Mouse (Mus musculus): Measurements from ENCODE around the gene Kcnk10. TPM values are rescaled to one million over a fixed set of nuclear protein-coding genes. Genes with fewer than 3 reads are reported as not detected.

The Kcnk10 gene
- polyA plus RNA-seq, 1 experiment from 2014 or later = 50.8 TPM

- H3K9me3 ChIP-seq = no peaks in the 10 kb centered on the region
- H3K4me1 ChIP-seq = no peaks in the 10 kb centered on the region
- H3K27me3 ChIP-seq (replicated peaks) = no peaks in the 10 kb centered on the region
- 87% methylated on average over 5 of the region's 5 CpGs for WGBS
- H3K9ac ChIP-seq = no peak overlapping the region
- no peak overlapping the region for H3K27ac ChIP-seq
- no peak overlapping the region for H3K4me3 ChIP-seq
- ATAC-seq (replicated peaks) = 0 out of 2 replicates have a peak, but pooled peaks have one; percentile 45
- H3K36me3 ChIP-seq (replicated peaks) = peaks cover 20% of the 10 kb centered on the region; the same call in 1 of the 2 replicates
- H3K4me2 ChIP-seq = no peak overlapping the region
Measured at GRCm38 (mm10) chr12:98430683-98431082, 147.4 kb downstream of the Kcnk10 start.

GRCm38 (mm10) chr12:98421340-98421739 is 156.8 kb downstream of the Kcnk10 start:
- no peak overlapping the region for H3K27ac ChIP-seq
- WGBS = 89% methylated on average over 7 of the region's 7 CpGs

GRCm38 (mm10) chr12:98419849-98420248 is 158.3 kb downstream of the Kcnk10 start:
- Histone ChIP-seq H3K4me2 (no peak overlapping the region), H3K27ac (no peak overlapping the region), H3K9ac (no peak overlapping the region), H3K36me3 (replicated peaks) (no peaks in the 10 kb centered on the region), H3K9me3 (no peaks in the 10 kb centered on the region), H3K4me1 (0 out of 2 replicates have a peak, but pooled peaks cover 3% of the 10 kb centered on the region), H3K4me3 (no peak overlapping the region), H3K27me3 (replicated peaks) (no peaks in the 10 kb centered on the region)
- WGBS = 55% methylated on average over 6 of the region's 6 CpGs
- ATAC-seq (replicated peaks) = no peak

More at GRCm38 (mm10) chr12:98421340-98421739, 156.8 kb downstream of the Kcnk10 start:
- no peak for ATAC-seq (replicated peaks)
- H3K9ac ChIP-seq = no peak overlapping the region
- H3K4me2 ChIP-seq = no peak overlapping the region
- no peak overlapping the region for H3K4me3 ChIP-seq
- H3K36me3 ChIP-seq (replicated peaks) = no peaks in the 10 kb centered on the region
- H3K27me3 ChIP-seq (replicated peaks) = no peaks in the 10 kb centered on the region
- 0 out of 2 replicates have a peak, but pooled peaks cover 3% of the 10 kb centered on the region for H3K4me1 ChIP-seq
- no peaks in the 10 kb centered on the region for H3K9me3 ChIP-seq

- ATAC-seq (replicated peaks) = no peak
- H3K9me3 ChIP-seq = no peaks in the 10 kb centered on the region
- no peaks in the 10 kb centered on the region for H3K27me3 ChIP-seq (replicated peaks)
- no peak overlapping the region for H3K4me2 ChIP-seq
- no peak overlapping the region for H3K4me3 ChIP-seq
- H3K27ac ChIP-seq = no peak overlapping the region
- H3K9ac ChIP-seq = no peak overlapping the region
- no peaks in the 10 kb centered on the region for H3K36me3 ChIP-seq (replicated peaks)
- H3K4me1 ChIP-seq = no peaks in the 10 kb centered on the region
- WGBS = 42% methylated on average over 2 of the region's 2 CpGs
Measured at GRCm38 (mm10) chr12:98409580-98409979, 168.5 kb downstream of the Kcnk10 start.

- Histone ChIP-seq H3K4me1 (no peaks in the 10 kb centered on the region), H3K4me3 (no peak overlapping the region), H3K36me3 (replicated peaks) (no peaks in the 10 kb centered on the region), H3K4me2 (no peak overlapping the region), H3K27ac (no peak overlapping the region), H3K9me3 (no peaks in the 10 kb centered on the region), H3K27me3 (replicated peaks) (no peaks in the 10 kb centered on the region), H3K9ac (no peak overlapping the region)
- WGBS = 55% methylated on average over 1 of the region's 1 CpGs
- ATAC-seq (replicated peaks) = no peak
Measured at GRCm38 (mm10) chr12:98406598-98406997, 171.5 kb downstream of the Kcnk10 start.

- H3K9ac ChIP-seq = no peak overlapping the region
- no peak for ATAC-seq (replicated peaks)
- no peaks in the 10 kb centered on the region for H3K4me1 ChIP-seq
- WGBS = 13% methylated on average over 4 of the region's 4 CpGs
- H3K4me3 ChIP-seq = no peak overlapping the region
- no peaks in the 10 kb centered on the region for H3K27me3 ChIP-seq (replicated peaks)
- no peak overlapping the region for H3K27ac ChIP-seq
- no peaks in the 10 kb centered on the region for H3K9me3 ChIP-seq
- no peak overlapping the region for H3K4me2 ChIP-seq
- H3K36me3 ChIP-seq (replicated peaks) = no peaks in the 10 kb centered on the region
Measured at GRCm38 (mm10) chr12:98406076-98406475, 172.0 kb downstream of the Kcnk10 start.

- H3K4me2 ChIP-seq = no peak overlapping the region
- ATAC-seq (replicated peaks) = no peak
- H3K27ac ChIP-seq = no peak overlapping the region
- no peak overlapping the region for H3K9ac ChIP-seq
- no peaks in the 10 kb centered on the region for H3K9me3 ChIP-seq
- H3K4me1 ChIP-seq = no peaks in the 10 kb centered on the region
- H3K36me3 ChIP-seq (replicated peaks) = no peaks in the 10 kb centered on the region
- 90% methylated on average over 4 of the region's 4 CpGs for WGBS
- H3K4me3 ChIP-seq = no peak overlapping the region
- H3K27me3 ChIP-seq (replicated peaks) = no peaks in the 10 kb centered on the region
Measured at GRCm38 (mm10) chr12:98396586-98396985, 181.5 kb downstream of the Kcnk10 start.

GRCm38 (mm10) chr12:98394115-98394514 is 184.0 kb downstream of the Kcnk10 start:
- H3K9ac ChIP-seq = no peak overlapping the region
- H3K4me1 ChIP-seq = no peaks in the 10 kb centered on the region
- no peak overlapping the region for H3K27ac ChIP-seq
- ATAC-seq (replicated peaks) = no peak
- H3K9me3 ChIP-seq = no peaks in the 10 kb centered on the region
- no peak overlapping the region for H3K4me3 ChIP-seq
- WGBS = 90% methylated on average over 5 of the region's 5 CpGs
- H3K27me3 ChIP-seq (replicated peaks) = no peaks in the 10 kb centered on the region
- no peaks in the 10 kb centered on the region for H3K36me3 ChIP-seq (replicated peaks)
- no peak overlapping the region for H3K4me2 ChIP-seq

GRCm38 (mm10) chr12:98391347-98391746 is 186.8 kb downstream of the Kcnk10 start:
- no peak for ATAC-seq (replicated peaks)

GRCm38 (mm10) chr12:98389618-98390017 is 188.5 kb downstream of the Kcnk10 start:
- Histone ChIP-seq H3K9me3 (no peaks in the 10 kb centered on the region), H3K36me3 (replicated peaks) (no peaks in the 10 kb centered on the region), H3K4me1 (no peaks in the 10 kb centered on the region), H3K4me2 (no peak overlapping the region), H3K4me3 (no peak overlapping the region), H3K9ac (no peak overlapping the region), H3K27ac (no peak overlapping the region), H3K27me3 (replicated peaks) (no peaks in the 10 kb centered on the region)
- ATAC-seq (replicated peaks) = no peak
- WGBS = 87% methylated on average over 4 of the region's 4 CpGs

More at GRCm38 (mm10) chr12:98391347-98391746, 186.8 kb downstream of the Kcnk10 start:
- 90% methylated on average over 5 of the region's 5 CpGs for WGBS
- H3K9ac ChIP-seq = no peak overlapping the region
- H3K36me3 ChIP-seq (replicated peaks) = no peaks in the 10 kb centered on the region
- no peak overlapping the region for H3K27ac ChIP-seq
- H3K4me1 ChIP-seq = no peaks in the 10 kb centered on the region
- no peaks in the 10 kb centered on the region for H3K27me3 ChIP-seq (replicated peaks)
- no peaks in the 10 kb centered on the region for H3K9me3 ChIP-seq
- H3K4me3 ChIP-seq = no peak overlapping the region
- H3K4me2 ChIP-seq = no peak overlapping the region

Other genes with a start within 250 kb of the Kcnk10 start
- gene Spata7, start 49.8 kb upstream of the Kcnk10 start, polyA plus RNA-seq (2015; fragmentation: Nextera tagmentation; extraction: Ambion mirVana) = 32.0 and 34.4 TPM in 2 replicates
- gene Ptpn21, start 159.1 kb upstream of the Kcnk10 start, polyA plus RNA-seq (2015; fragmentation: Nextera tagmentation; extraction: Ambion mirVana) = 4.7 and 5.0 TPM in 2 replicates
- gene Zc3h14, start 168.7 kb upstream of the Kcnk10 start, polyA plus RNA-seq (2015; fragmentation: Nextera tagmentation; extraction: Ambion mirVana) = 105 and 106 TPM in 2 replicates

All from midbrain, embryonic 15.5 days (tissue).